Mouse (Mus musculus) neural tube, embryonic 11.5 days (tissue): ENCODE results near the gene AU040320. TPM values are rescaled to one million over a fixed set of nuclear protein-coding genes. Genes with fewer than 3 reads are reported as not detected.

Experiments
- ATAC-seq: fragments of 200-750 bp; cut with Nextera tagmentation; 2 replicates; pipeline ENCODE4 v1.8.0; 2017; ENCODE audit warnings: moderate number of reproducible peaks, mild to moderate bottlenecking, moderate TSS enrichment, moderate library complexity; ENCODE audit not compliant: insufficient read depth, low FRiP score, low TSS enrichment
- DNase-seq: peaks from one replicate; pipeline ENCODE4 v3.0.0-alpha.2; 2015; ENCODE audit warnings: low spot score
- H3K27ac ChIP-seq: fragments of 300-500 bp; sonication (generic); 2 replicates; pipeline ENCODE4 v1.5.1; 2014; ENCODE audit warnings: low read depth, mild to moderate bottlenecking, low read length
- H3K27me3 ChIP-seq: fragments of 300-500 bp; sonication (generic); 2 replicates; pipeline ENCODE4 v1.6.1; 2014; ENCODE audit warnings: mild to moderate bottlenecking, low read length, mixed read lengths; ENCODE audit not compliant: control insufficient read depth, insufficient read depth
- H3K36me3 ChIP-seq: fragments of 300-500 bp; sonication (generic); 2 replicates; pipeline ENCODE4 v1.6.1; 2014; ENCODE audit warnings: mild to moderate bottlenecking, low read length, moderate library complexity, mixed read lengths; ENCODE audit not compliant: control insufficient read depth, insufficient read depth
- H3K4me1 ChIP-seq: fragments of 300-500 bp; sonication (generic); 2 replicates; pipeline ENCODE4 v1.6.1; 2014; ENCODE audit warnings: low read length, mixed read lengths; ENCODE audit not compliant: control insufficient read depth, insufficient read depth
- H3K4me2 ChIP-seq: fragments of 300-500 bp; sonication (generic); 2 replicates; pipeline ENCODE4 v1.6.1; 2014; ENCODE audit warnings: low read depth, mild to moderate bottlenecking, moderate library complexity
- H3K4me3 ChIP-seq: fragments of 300-500 bp; sonication (generic); 2 replicates; pipeline ENCODE4 v1.5.1; 2014; ENCODE audit warnings: low read depth, low read length
- H3K9ac ChIP-seq: fragments of 300-500 bp; sonication (generic); 2 replicates; pipeline ENCODE4 v1.6.1; 2014; ENCODE audit warnings: mild to moderate bottlenecking, low read length
- H3K9me3 ChIP-seq: fragments of 300-500 bp; sonication (generic); 2 replicates; pipeline ENCODE4 v1.6.1; 2016; ENCODE audit warnings: low read length; ENCODE audit not compliant: control insufficient read depth
- WGBS: fragments of 180-500 bp; shearing (Covaris S2); extraction: QIAGEN DNeasy Blood & Tissue Kit; methylation state at CpG from one replicate; pipeline ENCODE4 v1.1.7; 2014; 5-methylcytosine and 5-hydroxymethylcytosine counted together
- polyA plus RNA-seq: library from polyadenylated mRNA; unstranded; fragments of >200 nt; fragmentation: Nextera tagmentation; extraction: Ambion mirVana; gene quantifications from 2 replicates; pipeline ENCODE4 v1.2.1, GENCODE M21; 2014

AU040320 gene
- polyA plus RNA-seq, 1 experiment from 2014 or later = 32.4 TPM

- Histone ChIP-seq H3K9ac (no peak overlapping the region), H3K9me3 (no peaks in the 10 kb centered on the region), H3K36me3 (peaks cover 2% of the 10 kb centered on the region; the same call in 1 of the 2 replicates), H3K4me2 (no peak overlapping the region), H3K4me1 (no peaks in the 10 kb centered on the region), H3K27ac (no peak overlapping the region), H3K4me3 (no peak overlapping the region), H3K27me3 (no peaks in the 10 kb centered on the region)
- ATAC-seq (no peak), DNase-seq (no peak)
- WGBS = 67% methylated on average over 7 of the region's 7 CpGs
Measured at GRCm38 (mm10) chr4:126846971-126847370, 93.6 kb downstream of the AU040320 start.

- ATAC-seq = no peak
- H3K4me2 ChIP-seq = no peak overlapping the region
- H3K36me3 ChIP-seq = peaks cover 2% of the 10 kb centered on the region
- H3K4me3 ChIP-seq = no peak overlapping the region
- WGBS = 84% methylated on average over 7 of the region's 7 CpGs
- no peaks in the 10 kb centered on the region for H3K9me3 ChIP-seq
- no peaks in the 10 kb centered on the region for H3K27me3 ChIP-seq
- no peak for DNase-seq
- no peaks in the 10 kb centered on the region for H3K4me1 ChIP-seq
- H3K9ac ChIP-seq = no peak overlapping the region
- H3K27ac ChIP-seq = no peak overlapping the region
Measured at GRCm38 (mm10) chr4:126850019-126850777, 96.9 kb downstream of the AU040320 start.

- Histone ChIP-seq H3K4me1 (no peaks in the 10 kb centered on the region), H3K4me3 (no peak overlapping the region), H3K36me3 (peaks cover 2% of the 10 kb centered on the region), H3K9me3 (no peaks in the 10 kb centered on the region), H3K27ac (no peak overlapping the region), H3K4me2 (no peak overlapping the region), H3K27me3 (no peaks in the 10 kb centered on the region), H3K9ac (no peak overlapping the region)
- DNase-seq (no peak), ATAC-seq (no peak)
- WGBS = 66% methylated on average over 4 of the region's 4 CpGs
Measured at GRCm38 (mm10) chr4:126850778-126851080, 97.4 kb downstream of the AU040320 start.

- Histone ChIP-seq H3K4me1 (no peaks in the 10 kb centered on the region), H3K4me2 (no peak overlapping the region), H3K27ac (no peak overlapping the region), H3K9me3 (no peaks in the 10 kb centered on the region), H3K4me3 (no peak overlapping the region), H3K27me3 (no peaks in the 10 kb centered on the region), H3K9ac (no peak overlapping the region), H3K36me3 (peaks cover 2% of the 10 kb centered on the region; the same call in 1 of the 2 replicates)
- ATAC-seq = no peak
- 79% methylated on average over 11 of the region's 11 CpGs for WGBS
- DNase-seq = no peak
Measured at GRCm38 (mm10) chr4:126852971-126853370, 99.6 kb downstream of the AU040320 start.

GRCm38 (mm10) chr4:126860268-126860986 lies 107.1 kb downstream of the AU040320 start:
- H3K27ac ChIP-seq = no peak overlapping the region
- H3K9ac ChIP-seq = no peak overlapping the region
- 88% methylated on average over 9 of the region's 9 CpGs for WGBS
- ATAC-seq (no peak), DNase-seq (no peak)
- no peak overlapping the region for H3K4me3 ChIP-seq
- no peaks in the 10 kb centered on the region for H3K4me1 ChIP-seq
- no peaks in the 10 kb centered on the region for H3K9me3 ChIP-seq
- no peak overlapping the region for H3K4me2 ChIP-seq
- no peaks in the 10 kb centered on the region for H3K27me3 ChIP-seq
- peaks cover 8% of the 10 kb centered on the region; the same call in 1 of the 2 replicates for H3K36me3 ChIP-seq

GRCm38 (mm10) chr4:126861514-126862266 lies 108.3 kb downstream of the AU040320 start:
- Histone ChIP-seq H3K4me1 (no peaks in the 10 kb centered on the region), H3K27ac (no peak overlapping the region), H3K36me3 (peaks cover 11% of the 10 kb centered on the region), H3K27me3 (no peaks in the 10 kb centered on the region), H3K9me3 (no peaks in the 10 kb centered on the region), H3K4me3 (no peak overlapping the region), H3K4me2 (no peak overlapping the region), H3K9ac (no peak overlapping the region)
- ATAC-seq = no peak
- WGBS = 89% methylated on average over 11 of the region's 11 CpGs
- DNase-seq = no peak

- DNase-seq (no peak), ATAC-seq (no peak)
- no peak overlapping the region for H3K4me3 ChIP-seq
- H3K27ac ChIP-seq = no peak overlapping the region
- H3K27me3 ChIP-seq = no peaks in the 10 kb centered on the region
- peaks cover 11% of the 10 kb centered on the region for H3K36me3 ChIP-seq
- no peak overlapping the region for H3K4me2 ChIP-seq
- no peak overlapping the region for H3K9ac ChIP-seq
- H3K4me1 ChIP-seq = no peaks in the 10 kb centered on the region
- no peaks in the 10 kb centered on the region for H3K9me3 ChIP-seq
- WGBS = 94% methylated on average over 12 of the region's 12 CpGs
Measured at GRCm38 (mm10) chr4:126868699-126869098, 115.4 kb downstream of the AU040320 start.

- WGBS = 79% methylated on average over 7 of the region's 7 CpGs
- no peak overlapping the region for H3K4me2 ChIP-seq
- no peak overlapping the region for H3K4me3 ChIP-seq
- no peak for DNase-seq
- H3K27me3 ChIP-seq = no peaks in the 10 kb centered on the region
- H3K9me3 ChIP-seq = no peaks in the 10 kb centered on the region
- H3K36me3 ChIP-seq = peaks cover 6% of the 10 kb centered on the region
- H3K4me1 ChIP-seq = no peaks in the 10 kb centered on the region
- ATAC-seq = no peak
- no peak overlapping the region for H3K9ac ChIP-seq
- no peak overlapping the region for H3K27ac ChIP-seq
Measured at GRCm38 (mm10) chr4:126872717-126873116, 119.4 kb downstream of the AU040320 start.
